Mouse (Mus musculus): ENCODE data around the gene Plac1.
A peak's percentile ranks its signal among the peaks of the same experiment; 100 is the strongest.

Plac1 gene

GRCm38 (mm10) chrX:53107127-53107526 lies 132.8 kb downstream of the Plac1 start:
- no peak for DNase-seq (ENCODE audit: low spot score in 2 of 2)

- DNase-seq (ENCODE audit: low spot score in 2 of 2), result no peak
Measured at GRCm38 (mm10) chrX:53101165-53101564, 138.7 kb downstream of the Plac1 start.

- DNase-seq (ENCODE audit: low spot score in 2 of 2), result no peak
Measured at GRCm38 (mm10) chrX:53099951-53100350, 140.0 kb downstream of the Plac1 start.

GRCm38 (mm10) chrX:53099266-53099665 lies 140.6 kb downstream of the Plac1 start:
- DNase-seq (ENCODE audit: low spot score in 2 of 2), result no peak

- DNase-seq (ENCODE audit: low spot score in 2 of 2), result no peak
Measured at GRCm38 (mm10) chrX:53098293-53098692, 141.6 kb downstream of the Plac1 start.

GRCm38 (mm10) chrX:53097786-53098185 lies 142.1 kb downstream of the Plac1 start:
- DNase-seq (ENCODE audit: low spot score in 2 of 2), result no peak

- no peak for DNase-seq (ENCODE audit: low spot score in 2 of 2)
Measured at GRCm38 (mm10) chrX:53093381-53093780, 146.5 kb downstream of the Plac1 start.

- DNase-seq (ENCODE audit: low spot score in 2 of 2), result no peak
Measured at GRCm38 (mm10) chrX:53088663-53089292, 151.1 kb downstream of the Plac1 start.

GRCm38 (mm10) chrX:53087202-53087601 lies 152.7 kb downstream of the Plac1 start:
- DNase-seq (ENCODE audit: low spot score in 2 of 2), result no peak

- DNase-seq (ENCODE audit: low spot score in 2 of 2), result no peak
Measured at GRCm38 (mm10) chrX:53085559-53085958, 154.4 kb downstream of the Plac1 start.

GRCm38 (mm10) chrX:53064406-53064805 lies 175.5 kb downstream of the Plac1 start:
- DNase-seq (ENCODE audit: low spot score in 2 of 2), result no peak

GRCm38 (mm10) chrX:53059426-53060007 lies 180.4 kb downstream of the Plac1 start:
- no peak for DNase-seq (ENCODE audit: low spot score in 2 of 2)

GRCm38 (mm10) chrX:53058459-53059280 lies 181.2 kb downstream of the Plac1 start:
- DNase-seq (ENCODE audit: low spot score in 2 of 2), result no peak

- DNase-seq (ENCODE audit: low spot score in 2 of 2), result no peak
Measured at GRCm38 (mm10) chrX:53057760-53058090, 182.2 kb downstream of the Plac1 start.

- peak; percentile 1 to 33 for DNase-seq (ENCODE audit: low spot score in 2 of 2)
Measured at GRCm38 (mm10) chrX:53057054-53057759, 182.7 kb downstream of the Plac1 start.

- DNase-seq (ENCODE audit: low spot score in 2 of 2), result no peak
Measured at GRCm38 (mm10) chrX:53056627-53057026, 183.3 kb downstream of the Plac1 start.

- DNase-seq (ENCODE audit: low spot score in 2 of 2), result no peak
Measured at GRCm38 (mm10) chrX:53055771-53056170, 184.1 kb downstream of the Plac1 start.

- DNase-seq (ENCODE audit: low spot score in 2 of 2), result no peak
Measured at GRCm38 (mm10) chrX:53053885-53054284, 186.0 kb downstream of the Plac1 start.

- DNase-seq (ENCODE audit: low spot score in 2 of 2), result no peak
Measured at GRCm38 (mm10) chrX:53052652-53053500, 187.0 kb downstream of the Plac1 start.

GRCm38 (mm10) chrX:53050353-53050752 lies 189.6 kb downstream of the Plac1 start:
- no peak for DNase-seq (ENCODE audit: low spot score in 2 of 2)

GRCm38 (mm10) chrX:53049196-53049595 lies 190.7 kb downstream of the Plac1 start:
- DNase-seq (ENCODE audit: low spot score in 2 of 2), result no peak

Data from left cerebral cortex, adult 9 months (tissue).